Mouse (Mus musculus): ENCODE results near the gene 1700088E04Rik. TPM values are rescaled to one million over a fixed set of nuclear protein-coding genes. Genes with fewer than 3 reads are reported as not detected.

1700088E04Rik gene
- polyA plus RNA-seq, 1 experiment: not detected

DNA sequence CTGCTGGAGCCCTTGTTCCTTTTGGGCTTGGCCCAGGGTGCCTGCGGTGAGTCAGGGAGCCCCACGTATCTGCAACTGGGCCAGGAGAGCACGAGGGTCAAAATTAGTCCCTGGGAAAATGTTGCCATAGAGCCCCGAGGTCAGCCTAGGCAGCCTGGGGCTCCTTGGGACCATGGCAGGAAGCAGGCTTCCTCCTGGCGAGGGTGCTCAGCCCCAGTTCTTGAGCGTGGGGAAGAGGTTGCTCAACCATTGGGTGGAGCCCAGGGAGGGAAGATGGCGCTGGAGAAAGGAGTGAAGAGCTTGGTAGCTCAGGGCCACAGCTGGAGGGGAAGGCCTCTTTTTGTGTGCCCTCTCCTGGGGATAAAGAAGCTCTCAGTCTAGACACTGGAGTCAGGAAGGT is 21.2 kb upstream of the 1700088E04Rik start:
- H3K4me1 ChIP-seq (ENCODE audit: control insufficient read depth, insufficient read depth, low read length): no peaks in the 10 kb centered on the region
- TF ChIP-seq POLR2A (IDR thresholded peaks at IDR 0.05; ENCODE audit: borderline replicate concordance, control insufficient read depth, low read depth, low read length) (no peak), CTCF (IDR thresholded peaks at IDR 0.05; ENCODE audit: control insufficient read depth, insufficient read depth, low read length) (no peak)
- H3K27ac ChIP-seq (ENCODE audit: control insufficient read depth, insufficient read depth, low read depth, low read length, poor library complexity): no peak overlapping the region
- 22% methylated on average over 7 of the region's 7 CpGs for WGBS
- no peak overlapping the region for H3K4me3 ChIP-seq (replicated peaks; ENCODE audit: control insufficient read depth, low read depth, low read length)

DNA sequence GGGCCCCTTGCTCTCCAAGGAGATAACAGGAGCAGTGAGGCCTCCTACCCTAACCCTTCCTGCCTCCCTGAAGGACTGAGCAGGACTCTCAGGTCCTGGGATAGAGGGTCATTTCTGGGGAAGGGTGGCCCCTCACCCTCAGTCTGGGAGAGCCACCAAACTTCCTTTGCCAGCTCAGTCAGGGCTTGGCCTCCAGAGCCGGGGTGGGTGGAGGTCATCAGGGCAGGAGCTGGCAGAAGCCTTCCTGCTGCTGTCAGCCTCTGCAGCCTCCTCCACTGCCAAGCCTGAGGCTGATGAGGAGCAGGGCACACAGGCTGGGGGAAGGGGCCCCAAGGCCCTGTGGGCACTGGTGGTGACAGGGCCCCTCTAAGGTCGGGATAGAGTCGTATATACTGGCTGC is 14.5 kb upstream of the 1700088E04Rik start:
- no peaks in the 10 kb centered on the region for H3K4me1 ChIP-seq (ENCODE audit: control insufficient read depth, insufficient read depth, low read length)
- no peak overlapping the region for H3K4me3 ChIP-seq (replicated peaks; ENCODE audit: control insufficient read depth, low read depth, low read length)
- WGBS: 28% methylated on average over 3 of the region's 3 CpGs
- no peak overlapping the region for H3K27ac ChIP-seq (ENCODE audit: control insufficient read depth, insufficient read depth, low read depth, low read length, poor library complexity)
- TF ChIP-seq POLR2A (IDR thresholded peaks at IDR 0.05; ENCODE audit: borderline replicate concordance, control insufficient read depth, low read depth, low read length) (no peak), CTCF (IDR thresholded peaks at IDR 0.05; ENCODE audit: control insufficient read depth, insufficient read depth, low read length) (no peak)

DNA sequence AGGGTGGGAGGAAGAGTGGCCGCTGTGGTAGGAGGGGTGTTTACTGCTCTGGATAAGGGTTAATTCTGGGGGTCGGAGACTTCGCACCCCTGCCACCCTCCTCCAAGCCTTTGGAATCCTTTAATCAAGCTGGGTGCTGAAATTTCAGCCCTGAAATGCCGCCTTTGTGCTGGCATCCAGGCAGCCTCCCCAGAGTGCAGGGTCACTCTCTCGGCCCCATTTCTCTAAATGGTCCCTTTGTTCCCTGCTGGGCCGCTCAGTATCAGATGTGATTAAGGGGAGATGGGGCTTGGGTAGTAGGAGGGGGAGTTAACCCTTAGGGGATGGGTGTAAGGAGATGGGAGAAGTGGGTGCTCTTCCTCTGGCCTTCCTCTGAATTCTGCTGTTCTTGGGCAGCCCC is 11.7 kb upstream of the 1700088E04Rik start:
- Histone ChIP-seq H3K4me1 (ENCODE audit: control insufficient read depth, insufficient read depth, low read length) (no peaks in the 10 kb centered on the region), H3K27ac (ENCODE audit: control insufficient read depth, insufficient read depth, low read depth, low read length, poor library complexity) (no peak overlapping the region), H3K4me3 (replicated peaks; ENCODE audit: control insufficient read depth, low read depth, low read length) (no peak overlapping the region)
- TF ChIP-seq CTCF (IDR thresholded peaks at IDR 0.05; ENCODE audit: control insufficient read depth, insufficient read depth, low read length): no peak
- 86% methylated on average over 6 of the region's 6 CpGs for WGBS

DNA sequence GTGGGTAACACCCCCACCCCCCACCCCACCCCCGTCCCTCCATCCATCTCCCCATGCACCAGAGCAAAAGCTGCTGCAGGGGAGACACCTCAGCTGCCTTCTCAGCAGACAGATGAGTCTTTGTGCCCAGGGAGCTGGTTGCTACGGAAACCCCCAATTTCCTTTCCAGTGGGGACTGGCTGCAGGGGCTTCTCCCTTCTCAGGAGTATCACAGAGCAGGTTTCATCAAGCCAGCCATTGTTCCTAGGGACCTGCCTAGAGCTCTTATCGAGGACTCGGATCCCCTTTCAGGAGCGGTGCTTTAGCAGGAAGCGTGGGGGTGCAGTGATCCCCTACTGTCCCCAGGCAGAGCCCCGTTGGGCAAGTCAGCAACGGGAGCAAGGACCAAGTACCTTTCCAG is 10.8 kb upstream of the 1700088E04Rik start:
- H3K4me3 ChIP-seq (replicated peaks; ENCODE audit: control insufficient read depth, low read depth, low read length): no peak overlapping the region
- no peaks in the 10 kb centered on the region for H3K4me1 ChIP-seq (ENCODE audit: control insufficient read depth, insufficient read depth, low read length)
- WGBS: 84% methylated on average over 8 of the region's 8 CpGs

DNA sequence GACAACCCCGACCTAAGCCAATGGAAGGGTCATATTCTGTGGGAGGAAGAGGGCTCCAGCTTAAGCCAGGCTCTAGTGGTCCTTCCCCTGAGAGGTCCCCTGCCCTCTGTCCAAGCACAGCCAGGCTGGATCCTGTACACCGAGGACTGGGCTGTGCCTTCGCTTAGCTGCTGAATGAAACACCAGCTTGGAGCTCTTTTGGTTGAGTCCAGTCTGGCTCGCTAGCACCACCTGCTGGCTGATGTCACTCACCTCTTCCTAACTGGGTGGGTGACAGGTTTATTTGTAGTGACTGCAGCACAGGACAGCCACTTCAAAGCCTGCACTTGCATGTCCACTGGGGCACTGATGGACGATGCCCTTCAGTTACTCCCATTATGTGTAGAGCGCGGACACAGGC is 7.5 kb upstream of the 1700088E04Rik start:
- Histone ChIP-seq H3K4me3 (replicated peaks; ENCODE audit: control insufficient read depth, low read depth, low read length) (no peak overlapping the region), H3K27ac (ENCODE audit: control insufficient read depth, insufficient read depth, low read depth, low read length, poor library complexity) (no peak overlapping the region), H3K4me1 (ENCODE audit: control insufficient read depth, insufficient read depth, low read length) (no peaks in the 10 kb centered on the region)
- TF ChIP-seq POLR2A (IDR thresholded peaks at IDR 0.05; ENCODE audit: borderline replicate concordance, control insufficient read depth, low read depth, low read length): no peak
- TF ChIP-seq CTCF (IDR thresholded peaks at IDR 0.05; ENCODE audit: control insufficient read depth, insufficient read depth, low read length): peak; percentile 94
- 57% methylated on average over 7 of the region's 7 CpGs for WGBS

More for the DNA sequence above, 10.8 kb upstream of the 1700088E04Rik start:
- no peak overlapping the region for H3K27ac ChIP-seq (ENCODE audit: control insufficient read depth, insufficient read depth, low read depth, low read length, poor library complexity)
- TF ChIP-seq POLR2A (IDR thresholded peaks at IDR 0.05; ENCODE audit: borderline replicate concordance, control insufficient read depth, low read depth, low read length): no peak
- no peak for TF ChIP-seq CTCF (IDR thresholded peaks at IDR 0.05; ENCODE audit: control insufficient read depth, insufficient read depth, low read length)

DNA sequence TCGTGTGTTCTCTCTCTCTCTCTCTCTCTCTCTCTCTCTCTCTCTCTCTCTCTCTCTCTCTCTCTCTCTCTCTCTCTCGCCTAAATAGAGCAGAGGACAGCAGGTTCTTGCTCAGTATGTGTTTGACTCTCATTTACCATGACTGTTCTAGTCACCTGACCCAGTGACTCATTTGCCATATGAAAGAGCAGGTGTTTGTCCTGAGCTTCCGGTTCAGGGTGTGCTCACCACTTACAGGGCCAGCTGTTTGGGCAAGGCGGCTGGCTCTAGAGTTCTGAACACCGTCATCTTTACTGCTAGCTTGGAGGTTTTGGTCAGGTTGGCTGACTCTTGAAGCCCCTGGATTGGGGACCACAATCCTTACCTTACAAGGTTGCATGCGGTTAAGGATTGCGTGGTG is 4.5 kb upstream of the 1700088E04Rik start:
- WGBS: 85% methylated on average over 7 of the region's 7 CpGs
- Histone ChIP-seq H3K27ac (ENCODE audit: control insufficient read depth, insufficient read depth, low read depth, low read length, poor library complexity) (no peak overlapping the region), H3K4me3 (replicated peaks; ENCODE audit: control insufficient read depth, low read depth, low read length) (no peak overlapping the region), H3K4me1 (ENCODE audit: control insufficient read depth, insufficient read depth, low read length) (no peaks in the 10 kb centered on the region)
- TF ChIP-seq POLR2A (IDR thresholded peaks at IDR 0.05; ENCODE audit: borderline replicate concordance, control insufficient read depth, low read depth, low read length) (no peak), CTCF (IDR thresholded peaks at IDR 0.05; ENCODE audit: control insufficient read depth, insufficient read depth, low read length) (no peak)

DNA sequence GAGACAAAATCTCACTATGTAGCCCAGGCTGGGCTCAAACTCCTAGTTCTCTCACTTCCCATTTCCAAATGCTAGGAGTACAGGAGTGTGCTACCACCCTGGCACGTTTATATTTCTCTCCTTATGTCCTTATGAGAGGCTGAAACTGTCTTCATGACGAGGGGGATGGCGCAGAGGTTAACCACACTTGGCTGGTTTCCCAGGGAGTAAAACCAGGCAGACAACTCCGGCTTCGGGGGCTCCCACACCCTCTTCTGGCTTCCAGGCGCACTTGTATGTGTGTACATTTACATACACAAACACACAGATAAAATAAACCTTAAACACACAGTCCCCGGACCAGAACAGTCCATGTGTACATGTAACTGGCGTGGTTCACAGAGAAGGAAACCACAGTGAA is 3.0 kb upstream of the 1700088E04Rik start:
- Histone ChIP-seq H3K4me3 (replicated peaks; ENCODE audit: control insufficient read depth, low read depth, low read length) (no peak overlapping the region), H3K27ac (ENCODE audit: control insufficient read depth, insufficient read depth, low read depth, low read length, poor library complexity) (no peak overlapping the region), H3K4me1 (ENCODE audit: control insufficient read depth, insufficient read depth, low read length) (no peaks in the 10 kb centered on the region)
- WGBS: 27% methylated on average over 8 of the region's 8 CpGs
- TF ChIP-seq CTCF (IDR thresholded peaks at IDR 0.05; ENCODE audit: control insufficient read depth, insufficient read depth, low read length) (no peak), POLR2A (IDR thresholded peaks at IDR 0.05; ENCODE audit: borderline replicate concordance, control insufficient read depth, low read depth, low read length) (no peak)

DNA sequence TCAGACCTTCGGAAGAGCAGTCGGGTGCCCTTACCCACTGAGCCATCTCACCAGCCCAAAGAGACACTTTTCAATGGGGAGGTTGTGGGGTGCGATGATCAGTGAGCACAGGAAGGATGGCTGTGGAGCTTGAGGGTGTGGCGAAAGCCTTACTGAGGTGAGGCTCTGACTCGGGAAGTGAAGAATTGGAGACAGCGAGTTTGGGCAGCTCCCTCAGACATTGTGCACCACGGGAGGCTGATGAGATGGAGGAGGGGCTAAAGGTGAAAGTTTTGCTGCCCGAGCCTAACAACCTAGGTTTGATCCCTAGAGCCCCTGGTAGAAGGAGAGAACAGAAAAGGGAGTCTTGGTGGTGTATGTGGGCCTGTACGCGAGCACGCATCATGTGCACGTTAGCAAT is 2.3 kb upstream of the 1700088E04Rik start:
- TF ChIP-seq CTCF (IDR thresholded peaks at IDR 0.05; ENCODE audit: control insufficient read depth, insufficient read depth, low read length): no peak
- 80% methylated on average over 12 of the region's 12 CpGs for WGBS
- Histone ChIP-seq H3K27ac (ENCODE audit: control insufficient read depth, insufficient read depth, low read depth, low read length, poor library complexity) (no peak overlapping the region), H3K4me3 (replicated peaks; ENCODE audit: control insufficient read depth, low read depth, low read length) (no peak overlapping the region), H3K4me1 (ENCODE audit: control insufficient read depth, insufficient read depth, low read length) (no peaks in the 10 kb centered on the region)

DNA sequence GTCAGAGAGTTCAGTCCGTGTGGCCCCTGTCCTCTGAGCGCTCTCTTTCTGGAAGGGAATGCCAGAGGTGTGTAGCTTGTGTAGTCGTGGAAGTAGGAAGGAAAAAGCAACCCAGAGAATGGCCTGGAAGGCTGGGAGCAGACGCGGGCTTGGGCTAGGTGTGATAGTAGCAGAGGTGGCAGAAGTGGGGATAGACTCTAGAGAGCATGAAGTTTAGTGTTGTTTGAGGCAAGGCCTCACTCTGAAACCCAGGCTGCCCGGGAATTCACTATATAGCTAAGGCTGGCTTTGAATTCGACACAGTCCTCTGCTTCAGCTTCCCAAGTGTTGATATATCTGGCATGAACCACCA is 489 bp upstream of the 1700088E04Rik start:
- 1% methylated on average over 7 of the region's 7 CpGs for WGBS
- no peaks in the 10 kb centered on the region for H3K4me1 ChIP-seq (ENCODE audit: control insufficient read depth, insufficient read depth, low read length)
- H3K4me3 ChIP-seq (replicated peaks; ENCODE audit: control insufficient read depth, low read depth, low read length): peak overlapping the region; percentile 92
- TF ChIP-seq POLR2A (IDR thresholded peaks at IDR 0.05; ENCODE audit: borderline replicate concordance, control insufficient read depth, low read depth, low read length) (no peak), CTCF (IDR thresholded peaks at IDR 0.05; ENCODE audit: control insufficient read depth, insufficient read depth, low read length) (no peak)
- peak overlapping the region; percentile 10; the same call in 1 of the 2 replicates for H3K27ac ChIP-seq (ENCODE audit: control insufficient read depth, insufficient read depth, low read depth, low read length, poor library complexity)
